22 mouse cellular contexts compared by ENCODE assay signal in genomic region chr10:44114611-44115010, GRCm38 (mm10). TPM values are rescaled to one million over a fixed set of nuclear protein-coding genes. Genes with fewer than 3 reads are reported as not detected.
A peak's percentile ranks its signal among the peaks of the same experiment; 100 is the strongest.
DNase-seq lines count a peak whose midpoint lies in the region; ATAC-seq and TF ChIP-seq lines count a peak whose summit lies in the region.
"Had no signal": no experiment of that assay in that cellular context is flagged by ENCODE, and none has a peak within 500 bp of the region (broad histone marks: within the 10 kb centered on the region; RNA-seq: fewer than 3 reads in every experiment).

No protein-coding gene starts in this region.

- peaks cover 11% of the 10 kb centered on the region; the same call in 1 of the 2 replicates for H3K4me1 ChIP-seq in kidney, embryonic 14.5 days (ENCODE audit: control insufficient read depth, insufficient read depth, low read length)
- H3K4me1 ChIP-seq in stomach, embryonic 14.5 days (ENCODE audit: control insufficient read depth, insufficient read depth, low read length) = peaks cover 20% of the 10 kb centered on the region
- H3K4me1 ChIP-seq in stomach, postnatal 0 days (replicated peaks; ENCODE audit: control insufficient read depth, insufficient read depth) = no peaks in the 10 kb centered on the region
- H3K4me1 ChIP-seq in stomach, embryonic 16.5 days (ENCODE audit: control insufficient read depth, insufficient read depth, low read length) = peaks cover 12% of the 10 kb centered on the region
- H3K4me1 ChIP-seq: embryonic facial prominence, embryonic 15.5 days had no signal

- peak overlapping the region; percentile 30; the same call in 1 of the 2 replicates for H3K27ac ChIP-seq in kidney, embryonic 14.5 days (ENCODE audit: low read depth, low read length)
- peak overlapping the region; percentile 44; the same call in 1 of the 2 replicates for H3K27ac ChIP-seq in stomach, embryonic 14.5 days (ENCODE audit: low read length)
- H3K27ac ChIP-seq in stomach, postnatal 0 days (replicated peaks) = no peak overlapping the region
- no peak overlapping the region for H3K27ac ChIP-seq in stomach, embryonic 16.5 days (ENCODE audit: low read length)
- H3K27ac ChIP-seq: embryonic facial prominence, embryonic 15.5 days; forebrain, embryonic 15.5 days; heart, embryonic 13.5 days had no signal

- WGBS in kidney, embryonic 14.5 days = 25% methylated on average over 4 of the region's 4 CpGs
- WGBS in stomach, embryonic 14.5 days = 13% methylated on average over 4 of the region's 4 CpGs
- 26% methylated on average over 4 of the region's 4 CpGs for WGBS in stomach, postnatal 0 days
- 17% methylated on average over 4 of the region's 4 CpGs for WGBS in stomach, embryonic 16.5 days

- no peak for TF ChIP-seq CTCF in stomach, postnatal 0 days (IDR thresholded peaks at IDR 0.05; ENCODE audit: low read depth)

- no peaks in the 10 kb centered on the region for H3K36me3 ChIP-seq in kidney, embryonic 14.5 days (ENCODE audit: control insufficient read depth, insufficient read depth, low read length)
- H3K36me3 ChIP-seq in stomach, embryonic 14.5 days (ENCODE audit: control insufficient read depth, insufficient read depth, low read length) = no peaks in the 10 kb centered on the region
- H3K36me3 ChIP-seq in stomach, postnatal 0 days (ENCODE audit: control insufficient read depth, insufficient read depth, low read length) = no peaks in the 10 kb centered on the region
- H3K36me3 ChIP-seq in stomach, embryonic 16.5 days (ENCODE audit: control insufficient read depth, insufficient read depth, low read length) = no peaks in the 10 kb centered on the region
- H3K36me3 ChIP-seq: embryonic facial prominence, embryonic 15.5 days; forebrain, embryonic 15.5 days; G1E; heart, embryonic 13.5 days had no signal

- TF ChIP-seq EP300 in stomach, postnatal 0 days (optimal IDR thresholded peaks at IDR 0.05) = no peak

- H3K27me3 ChIP-seq in kidney, embryonic 14.5 days (ENCODE audit: control insufficient read depth, insufficient read depth, low read length) = no peaks in the 10 kb centered on the region
- no peaks in the 10 kb centered on the region for H3K27me3 ChIP-seq in stomach, embryonic 14.5 days (ENCODE audit: control insufficient read depth, insufficient read depth, low read length)
- H3K27me3 ChIP-seq in stomach, postnatal 0 days (ENCODE audit: control insufficient read depth, insufficient read depth, low read length) = no peaks in the 10 kb centered on the region
- no peaks in the 10 kb centered on the region for H3K27me3 ChIP-seq in stomach, embryonic 16.5 days (ENCODE audit: control insufficient read depth, insufficient read depth, low read length)
- H3K27me3 ChIP-seq: embryonic facial prominence, embryonic 15.5 days; forebrain, embryonic 15.5 days; heart, embryonic 13.5 days had no signal

- no peak for ATAC-seq in kidney, embryonic 14.5 days (ENCODE audit: low FRiP score, low TSS enrichment)
- peak; percentile 69; the same call in 1 of the 2 replicates for ATAC-seq in stomach, embryonic 14.5 days (ENCODE audit: insufficient number of reproducible peaks, insufficient read depth, low FRiP score, low read depth)
- ATAC-seq in stomach, postnatal 0 days (ENCODE audit: low FRiP score, low TSS enrichment) = no peak
- peak; percentile 23; the same call in 1 of the 2 replicates for ATAC-seq in stomach, embryonic 16.5 days (ENCODE audit: insufficient read depth, low FRiP score)
- ATAC-seq: CD4-positive, CD25-positive, alpha-beta regulatory T cell, adult 4 months; forebrain, embryonic 15.5 days had no signal

- no peak overlapping the region for H3K9ac ChIP-seq in kidney, embryonic 14.5 days (ENCODE audit: low read depth, low read length)
- H3K9ac ChIP-seq in stomach, embryonic 14.5 days (replicated peaks; ENCODE audit: low read depth, low read length) = no peak overlapping the region
- no peak overlapping the region for H3K9ac ChIP-seq in stomach, postnatal 0 days (ENCODE audit: low read length)
- no peak overlapping the region for H3K9ac ChIP-seq in stomach, embryonic 16.5 days (ENCODE audit: low read length)
- H3K9ac ChIP-seq: embryonic facial prominence, embryonic 15.5 days; forebrain, embryonic 15.5 days; heart, embryonic 13.5 days had no signal

- no peak for DNase-seq in kidney, adult 11 months
- peak; percentile 44 for DNase-seq in kidney, postnatal 10 days
- DNase-seq in kidney, adult 8-10 months = no peak
- no peak for DNase-seq in stomach, postnatal 0 days (ENCODE audit: low spot score)
- DNase-seq in spleen, postnatal 4 days (ENCODE audit: low spot score in 2 of 2) = no peak
- DNase-seq: adrenal gland, adult 8-10 months; adrenal gland, postnatal 36 days; cerebellum, adult 11 months; cerebellum, adult 8-10 months; cerebellum, postnatal 14 days; embryo, embryonic 11 days; gastrocnemius, postnatal 36 days; heart, adult 18-20 months; heart, postnatal 36 days had no signal

- no peak overlapping the region for H3K4me2 ChIP-seq in kidney, embryonic 14.5 days (replicated peaks; ENCODE audit: low read depth, low read length)
- no peak overlapping the region for H3K4me2 ChIP-seq in stomach, embryonic 14.5 days (replicated peaks; ENCODE audit: low read depth, low read length)
- no peak overlapping the region for H3K4me2 ChIP-seq in stomach, postnatal 0 days (replicated peaks; ENCODE audit: low read depth)
- no peak overlapping the region for H3K4me2 ChIP-seq in stomach, embryonic 16.5 days (ENCODE audit: low read depth, low read length)
- H3K4me2 ChIP-seq: embryonic facial prominence, embryonic 15.5 days; forebrain, embryonic 15.5 days; heart, embryonic 13.5 days had no signal

- H3K9me3 ChIP-seq in kidney, embryonic 14.5 days (ENCODE audit: control insufficient read depth, low read length) = no peaks in the 10 kb centered on the region
- H3K9me3 ChIP-seq in stomach, embryonic 14.5 days (ENCODE audit: control insufficient read depth, low read depth, low read length) = no peaks in the 10 kb centered on the region
- no peaks in the 10 kb centered on the region for H3K9me3 ChIP-seq in stomach, postnatal 0 days (ENCODE audit: control insufficient read depth, low read length)
- no peaks in the 10 kb centered on the region for H3K9me3 ChIP-seq in stomach, embryonic 16.5 days (replicated peaks; ENCODE audit: control insufficient read depth, low read length)
- H3K9me3 ChIP-seq: embryonic facial prominence, embryonic 15.5 days; forebrain, embryonic 15.5 days; G1E; heart, embryonic 13.5 days had no signal

- H3K4me3 ChIP-seq in kidney, embryonic 14.5 days (ENCODE audit: low read length) = no peak overlapping the region
- no peak overlapping the region for H3K4me3 ChIP-seq in stomach, embryonic 14.5 days (ENCODE audit: low read depth, low read length)
- no peak overlapping the region for H3K4me3 ChIP-seq in stomach, postnatal 0 days (ENCODE audit: low read depth, low read length)
- no peak overlapping the region for H3K4me3 ChIP-seq in stomach, embryonic 16.5 days (replicated peaks; ENCODE audit: low read length)
- H3K4me3 ChIP-seq: embryonic facial prominence, embryonic 15.5 days; forebrain, embryonic 15.5 days; heart, embryonic 13.5 days had no signal

RNA-seq across cellular contexts. Expression of gene Crybg1, which starts 34.0 kb away (rescaled TPM):
- 2.1 and 5.0 TPM in 2 replicates for polyA plus RNA-seq in kidney, embryonic 14.5 days (2014; fragmentation: Nextera tagmentation; extraction: Ambion mirVana)
- 2.7 and 2.8 TPM in 2 replicates for polyA plus RNA-seq in stomach, embryonic 14.5 days (2014; fragmentation: Nextera tagmentation; extraction: Ambion mirVana)
- 9.0 and 10.4 TPM in 2 replicates for polyA plus RNA-seq in stomach, postnatal 0 days (2015; fragmentation: Nextera tagmentation; extraction: Ambion mirVana)
- 2.9 and 3.7 TPM in 2 replicates for polyA plus RNA-seq in stomach, embryonic 16.5 days (2015; fragmentation: Nextera tagmentation; extraction: Ambion mirVana)

Comparison
In these comparisons a context has a peak if more than half of its experiments do, and no peak if none do; other contexts are left out.
1. ATAC-seq: peak in stomach, embryonic 14.5 days (single experiment) and stomach, embryonic 16.5 days (single experiment); none in kidney, embryonic 14.5 days (single experiment) and stomach, postnatal 0 days (single experiment).
2. H3K27ac ChIP-seq: peak in kidney, embryonic 14.5 days (single experiment) and stomach, embryonic 14.5 days (single experiment); none in stomach, postnatal 0 days (single experiment) and stomach, embryonic 16.5 days (single experiment).